Mouse (Mus musculus): ENCODE measurements around the gene Ucn2. TPM values are rescaled to one million over a fixed set of nuclear protein-coding genes. Genes with fewer than 3 reads are reported as not detected.

Ucn2 gene
- polyA plus RNA-seq, 1 experiment from 2014 or later = not detected

- Histone ChIP-seq H3K4me2 (ENCODE audit: low read length) (no peak overlapping the region), H3K4me3 (replicated peaks; ENCODE audit: low read length) (no peak overlapping the region), H3K9me3 (ENCODE audit: control insufficient read depth, low read length) (no peaks in the 10 kb centered on the region), H3K36me3 (ENCODE audit: control insufficient read depth, insufficient read depth) (no peaks in the 10 kb centered on the region), H3K9ac (replicated peaks; ENCODE audit: low read depth, low read length) (no peak overlapping the region), H3K4me1 (replicated peaks; ENCODE audit: control insufficient read depth, insufficient read depth, low read length) (peaks cover 5% of the 10 kb centered on the region), H3K27ac (ENCODE audit: low read length) (no peak overlapping the region), H3K27me3 (replicated peaks; ENCODE audit: control insufficient read depth, insufficient read depth, low read length) (no peaks in the 10 kb centered on the region)
- peak; percentile 60 for ATAC-seq
- 8% methylated on average over 3 of the region's 3 CpGs for WGBS
Measured at GRCm38 (mm10) chr9:109000726-109001125, 14.9 kb downstream of the Ucn2 start.

GRCm38 (mm10) chr9:109003201-109003600, 17.4 kb downstream of the Ucn2 start:
- ATAC-seq = no peak
- WGBS = 49% methylated on average over 2 of the region's 2 CpGs
- Histone ChIP-seq H3K27me3 (replicated peaks; ENCODE audit: control insufficient read depth, insufficient read depth, low read length) (no peaks in the 10 kb centered on the region), H3K9ac (replicated peaks; ENCODE audit: low read depth, low read length) (no peak overlapping the region), H3K4me2 (ENCODE audit: low read length) (no peak overlapping the region), H3K4me1 (replicated peaks; ENCODE audit: control insufficient read depth, insufficient read depth, low read length) (peaks cover 4% of the 10 kb centered on the region), H3K4me3 (replicated peaks; ENCODE audit: low read length) (no peak overlapping the region), H3K27ac (ENCODE audit: low read length) (no peak overlapping the region), H3K9me3 (ENCODE audit: control insufficient read depth, low read length) (no peaks in the 10 kb centered on the region), H3K36me3 (ENCODE audit: control insufficient read depth, insufficient read depth) (no peaks in the 10 kb centered on the region)

- no peak overlapping the region for H3K9ac ChIP-seq (replicated peaks; ENCODE audit: low read depth, low read length)
- H3K4me1 ChIP-seq (replicated peaks; ENCODE audit: control insufficient read depth, insufficient read depth, low read length) = no peaks in the 10 kb centered on the region
- no peaks in the 10 kb centered on the region for H3K27me3 ChIP-seq (replicated peaks; ENCODE audit: control insufficient read depth, insufficient read depth, low read length)
- no peaks in the 10 kb centered on the region for H3K36me3 ChIP-seq (ENCODE audit: control insufficient read depth, insufficient read depth)
- H3K4me3 ChIP-seq (replicated peaks; ENCODE audit: low read length) = no peak overlapping the region
- 81% methylated on average over 21 of the region's 21 CpGs for WGBS
- ATAC-seq = no peak
- H3K4me2 ChIP-seq (ENCODE audit: low read length) = no peak overlapping the region
- H3K27ac ChIP-seq (ENCODE audit: low read length) = no peak overlapping the region
- H3K9me3 ChIP-seq (ENCODE audit: control insufficient read depth, low read length) = no peaks in the 10 kb centered on the region
Measured at GRCm38 (mm10) chr9:109007025-109007780, 21.4 kb downstream of the Ucn2 start.

- WGBS = 80% methylated on average over 9 of the region's 9 CpGs
- Histone ChIP-seq H3K4me3 (replicated peaks; ENCODE audit: low read length) (no peak overlapping the region), H3K4me2 (ENCODE audit: low read length) (no peak overlapping the region), H3K36me3 (ENCODE audit: control insufficient read depth, insufficient read depth) (no peaks in the 10 kb centered on the region), H3K9ac (replicated peaks; ENCODE audit: low read depth, low read length) (no peak overlapping the region), H3K4me1 (replicated peaks; ENCODE audit: control insufficient read depth, insufficient read depth, low read length) (no peaks in the 10 kb centered on the region), H3K27ac (ENCODE audit: low read length) (no peak overlapping the region), H3K27me3 (replicated peaks; ENCODE audit: control insufficient read depth, insufficient read depth, low read length) (no peaks in the 10 kb centered on the region), H3K9me3 (ENCODE audit: control insufficient read depth, low read length) (no peaks in the 10 kb centered on the region)
- ATAC-seq = no peak
Measured at GRCm38 (mm10) chr9:109008081-109008480, 22.3 kb downstream of the Ucn2 start.

GRCm38 (mm10) chr9:109008994-109009635, 23.3 kb downstream of the Ucn2 start:
- H3K9ac ChIP-seq (replicated peaks; ENCODE audit: low read depth, low read length) = no peak overlapping the region
- H3K4me1 ChIP-seq (replicated peaks; ENCODE audit: control insufficient read depth, insufficient read depth, low read length) = no peaks in the 10 kb centered on the region
- H3K9me3 ChIP-seq (ENCODE audit: control insufficient read depth, low read length) = no peaks in the 10 kb centered on the region
- no peak overlapping the region for H3K4me3 ChIP-seq (replicated peaks; ENCODE audit: low read length)
- no peaks in the 10 kb centered on the region for H3K27me3 ChIP-seq (replicated peaks; ENCODE audit: control insufficient read depth, insufficient read depth, low read length)
- no peak overlapping the region for H3K4me2 ChIP-seq (ENCODE audit: low read length)
- ATAC-seq = no peak
- 68% methylated on average over 9 of the region's 10 CpGs for WGBS
- H3K27ac ChIP-seq (ENCODE audit: low read length) = no peak overlapping the region
- H3K36me3 ChIP-seq (ENCODE audit: control insufficient read depth, insufficient read depth) = no peaks in the 10 kb centered on the region

GRCm38 (mm10) chr9:109009636-109010315, 24.0 kb downstream of the Ucn2 start:
- Histone ChIP-seq H3K4me1 (replicated peaks; ENCODE audit: control insufficient read depth, insufficient read depth, low read length) (no peaks in the 10 kb centered on the region), H3K36me3 (ENCODE audit: control insufficient read depth, insufficient read depth) (no peaks in the 10 kb centered on the region), H3K9ac (replicated peaks; ENCODE audit: low read depth, low read length) (no peak overlapping the region), H3K9me3 (ENCODE audit: control insufficient read depth, low read length) (no peaks in the 10 kb centered on the region), H3K27ac (ENCODE audit: low read length) (no peak overlapping the region), H3K27me3 (replicated peaks; ENCODE audit: control insufficient read depth, insufficient read depth, low read length) (no peaks in the 10 kb centered on the region), H3K4me3 (replicated peaks; ENCODE audit: low read length) (no peak overlapping the region), H3K4me2 (ENCODE audit: low read length) (no peak overlapping the region)
- ATAC-seq = no peak
- 68% methylated on average over 17 of the region's 17 CpGs for WGBS

GRCm38 (mm10) chr9:109010316-109010690, 24.5 kb downstream of the Ucn2 start:
- no peak overlapping the region for H3K4me2 ChIP-seq (ENCODE audit: low read length)
- H3K4me3 ChIP-seq (replicated peaks; ENCODE audit: low read length) = no peak overlapping the region
- H3K9me3 ChIP-seq (ENCODE audit: control insufficient read depth, low read length) = no peaks in the 10 kb centered on the region
- WGBS = 91% methylated on average over 14 of the region's 14 CpGs
- H3K27ac ChIP-seq (ENCODE audit: low read length) = no peak overlapping the region
- no peaks in the 10 kb centered on the region for H3K36me3 ChIP-seq (ENCODE audit: control insufficient read depth, insufficient read depth)
- ATAC-seq = no peak
- no peaks in the 10 kb centered on the region for H3K27me3 ChIP-seq (replicated peaks; ENCODE audit: control insufficient read depth, insufficient read depth, low read length)
- H3K9ac ChIP-seq (replicated peaks; ENCODE audit: low read depth, low read length) = no peak overlapping the region
- H3K4me1 ChIP-seq (replicated peaks; ENCODE audit: control insufficient read depth, insufficient read depth, low read length) = no peaks in the 10 kb centered on the region

- 75% methylated on average over 8 of the region's 8 CpGs for WGBS
- no peak for ATAC-seq
- H3K27ac ChIP-seq (ENCODE audit: low read length) = no peak overlapping the region
Measured at GRCm38 (mm10) chr9:109015397-109015796, 29.6 kb downstream of the Ucn2 start.

GRCm38 (mm10) chr9:109016973-109017604, 31.3 kb downstream of the Ucn2 start:
- H3K36me3 ChIP-seq (ENCODE audit: control insufficient read depth, insufficient read depth) = no peaks in the 10 kb centered on the region
- no peak for ATAC-seq
- no peak overlapping the region for H3K27ac ChIP-seq (ENCODE audit: low read length)
- H3K27me3 ChIP-seq (replicated peaks; ENCODE audit: control insufficient read depth, insufficient read depth, low read length) = no peaks in the 10 kb centered on the region
- H3K4me1 ChIP-seq (replicated peaks; ENCODE audit: control insufficient read depth, insufficient read depth, low read length) = no peaks in the 10 kb centered on the region
- H3K4me3 ChIP-seq (replicated peaks; ENCODE audit: low read length) = no peak overlapping the region
- no peak overlapping the region for H3K9ac ChIP-seq (replicated peaks; ENCODE audit: low read depth, low read length)
- H3K9me3 ChIP-seq (ENCODE audit: control insufficient read depth, low read length) = no peaks in the 10 kb centered on the region
- WGBS = 78% methylated on average over 11 of the region's 11 CpGs
- no peak overlapping the region for H3K4me2 ChIP-seq (ENCODE audit: low read length)

More at GRCm38 (mm10) chr9:109015397-109015796, 29.6 kb downstream of the Ucn2 start:
- no peak overlapping the region for H3K4me2 ChIP-seq (ENCODE audit: low read length)
- no peaks in the 10 kb centered on the region for H3K36me3 ChIP-seq (ENCODE audit: control insufficient read depth, insufficient read depth)
- no peaks in the 10 kb centered on the region for H3K27me3 ChIP-seq (replicated peaks; ENCODE audit: control insufficient read depth, insufficient read depth, low read length)
- H3K9ac ChIP-seq (replicated peaks; ENCODE audit: low read depth, low read length) = no peak overlapping the region
- H3K9me3 ChIP-seq (ENCODE audit: control insufficient read depth, low read length) = no peaks in the 10 kb centered on the region
- H3K4me1 ChIP-seq (replicated peaks; ENCODE audit: control insufficient read depth, insufficient read depth, low read length) = no peaks in the 10 kb centered on the region
- no peak overlapping the region for H3K4me3 ChIP-seq (replicated peaks; ENCODE audit: low read length)
